Mouse (Mus musculus) adrenal gland, postnatal 10 days (tissue): Measurements from ENCODE around the gene Pmm1. TPM values are rescaled to one million over a fixed set of nuclear protein-coding genes. Genes with fewer than 3 reads are reported as not detected.
"Not testable (repeated sequence)": the region's sequence is repeated elsewhere in the genome, so short reads cannot be mapped to it uniquely, and the experiment has no call there.

Experiments used
- DNase-seq: peaks from one replicate; pipeline ENCODE4 v3.0.0; 2021; ENCODE audit warnings: mixed read lengths
- total RNA-seq, 2 experiments: library from RNA; stranded (reverse); gene quantifications; 2 replicates each; pipeline ENCODE4 v1.2.3; 2021

Pmm1 gene
- total RNA-seq, 2 experiments from 2014 or later = 81.4 to 94.8 TPM

DNA sequence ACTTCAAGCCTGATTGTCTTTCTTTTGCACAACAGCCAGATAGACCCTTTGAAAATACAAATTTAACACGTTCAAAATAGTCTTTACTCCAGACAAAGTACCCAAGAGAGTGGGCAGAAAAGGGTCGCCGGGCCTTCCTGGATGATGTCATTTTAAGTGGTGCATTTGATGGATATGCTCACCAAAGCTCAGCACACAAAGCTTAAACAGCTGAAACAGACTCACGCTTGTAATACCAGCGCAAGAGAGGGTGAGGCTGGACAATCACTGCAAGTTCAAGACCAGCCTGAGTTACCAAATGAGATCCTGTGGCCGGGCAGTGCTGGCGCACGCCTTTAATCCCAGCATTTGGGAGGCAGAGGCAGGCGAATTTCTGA, 34.3 kb downstream of the Pmm1 start:
- no peak for DNase-seq

DNA sequence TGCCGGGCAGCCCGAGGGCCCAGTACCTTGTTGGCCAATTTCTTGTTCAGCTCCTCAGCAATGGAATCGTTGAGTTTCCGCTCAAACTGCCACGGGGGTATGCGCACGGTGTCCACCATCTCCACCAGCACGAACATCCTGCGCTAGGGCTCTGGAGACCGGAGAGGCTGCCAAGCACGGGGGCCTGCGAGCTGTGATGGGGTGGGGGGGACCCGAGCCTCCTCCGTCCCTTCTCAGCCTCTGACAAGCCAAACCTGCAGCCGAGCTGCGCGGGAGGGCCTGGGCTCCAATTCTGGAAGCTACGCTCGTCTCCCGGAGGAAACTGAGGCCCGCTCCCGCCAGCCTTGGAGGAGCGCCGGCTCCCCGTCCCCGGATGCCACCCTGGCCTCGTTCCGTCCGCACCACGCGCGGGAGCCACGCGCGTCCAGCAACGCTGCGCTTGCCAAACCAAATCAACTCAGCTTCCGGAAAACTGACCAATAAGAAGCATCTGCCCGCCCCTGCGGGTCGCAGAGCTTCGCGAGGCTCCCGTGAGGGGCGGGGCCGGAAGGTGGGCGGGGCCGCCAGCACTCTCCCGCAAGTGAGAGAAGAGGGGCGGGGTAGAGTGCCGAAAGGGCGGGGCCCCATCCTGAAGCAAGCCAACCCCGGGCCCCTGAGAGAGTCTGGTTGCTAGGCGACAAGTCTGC, 34.8 kb downstream of the Pmm1 start, which contains the start of gene Polr3h:
Gene Polr3h (minus strand): TSS at position 481 of the 686 bp plus-strand sequence.
- DNase-seq = peak; percentile 98

DNA sequence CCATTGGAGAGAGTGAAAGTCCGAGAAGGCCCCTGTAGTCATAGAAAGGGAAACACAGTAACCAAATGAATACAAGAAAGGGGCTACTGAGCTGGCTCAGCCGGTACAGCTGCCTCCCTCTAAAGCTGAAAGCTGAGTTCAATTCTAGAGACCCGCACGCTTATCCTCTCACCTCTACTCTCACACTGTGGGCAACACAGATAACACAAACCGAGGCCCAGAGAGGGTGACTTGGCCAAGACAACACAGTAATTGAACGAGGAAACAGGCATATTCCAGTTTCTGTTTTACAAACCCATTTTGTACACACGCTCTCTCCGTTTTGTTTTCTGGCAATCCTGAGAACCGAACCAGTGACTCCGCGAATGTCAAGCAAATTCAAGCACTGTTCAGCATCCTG, 35.8 kb downstream of the Pmm1 start:
- DNase-seq = no peak

DNA sequence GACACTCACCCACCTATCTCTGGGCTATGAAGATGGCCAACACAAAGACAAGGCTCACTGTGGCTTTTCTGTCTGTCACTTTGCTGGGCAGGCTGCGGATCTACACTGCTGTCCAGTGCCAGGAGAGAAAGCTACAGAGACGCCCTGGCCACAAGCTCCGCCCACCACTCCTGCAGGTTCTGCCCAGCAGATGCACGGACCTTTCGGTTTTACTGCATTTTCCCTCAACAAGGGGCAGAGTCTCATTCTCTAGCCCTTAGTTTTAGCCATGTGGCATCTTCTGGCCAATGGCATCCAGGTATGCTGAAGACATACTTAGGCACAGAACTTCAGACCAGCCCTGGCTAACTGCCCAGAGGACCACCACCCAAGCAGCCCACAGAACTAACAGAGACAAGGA, 39.5 kb downstream of the Pmm1 start:
- no peak for DNase-seq

DNA sequence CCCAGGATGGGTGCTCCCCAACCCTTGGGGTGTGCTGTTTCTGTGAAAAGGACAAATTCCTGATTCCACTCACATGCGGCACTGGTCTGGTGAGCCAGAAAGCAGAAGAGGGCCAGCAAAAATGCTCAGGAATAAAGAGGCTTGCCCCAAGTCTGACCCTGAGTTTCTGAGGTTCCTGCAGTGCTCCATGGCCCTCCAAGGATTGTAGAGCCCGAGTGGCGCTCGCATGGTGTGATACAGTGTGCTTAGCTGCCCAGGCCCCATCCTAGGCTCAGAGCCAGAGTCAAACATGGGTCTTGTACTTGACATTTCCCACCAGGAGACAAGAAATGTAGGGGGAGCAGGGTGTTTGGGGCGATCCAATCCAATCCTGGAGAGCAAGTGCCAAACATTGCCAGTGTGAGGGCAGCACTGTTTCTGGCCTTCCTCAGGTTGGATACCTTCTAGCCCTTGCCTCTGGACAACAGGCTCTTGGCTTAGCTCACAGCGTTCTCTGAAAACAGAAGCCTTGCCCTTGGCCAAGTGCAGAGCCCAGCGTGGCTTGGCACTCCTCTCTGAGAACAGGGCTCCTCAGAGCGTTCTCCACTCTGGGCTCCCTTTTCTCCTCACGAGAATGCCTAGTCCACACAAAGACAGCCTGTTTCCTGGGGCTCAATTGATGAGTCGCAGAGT, 40.0 kb downstream of the Pmm1 start:
- no peak for DNase-seq

DNA sequence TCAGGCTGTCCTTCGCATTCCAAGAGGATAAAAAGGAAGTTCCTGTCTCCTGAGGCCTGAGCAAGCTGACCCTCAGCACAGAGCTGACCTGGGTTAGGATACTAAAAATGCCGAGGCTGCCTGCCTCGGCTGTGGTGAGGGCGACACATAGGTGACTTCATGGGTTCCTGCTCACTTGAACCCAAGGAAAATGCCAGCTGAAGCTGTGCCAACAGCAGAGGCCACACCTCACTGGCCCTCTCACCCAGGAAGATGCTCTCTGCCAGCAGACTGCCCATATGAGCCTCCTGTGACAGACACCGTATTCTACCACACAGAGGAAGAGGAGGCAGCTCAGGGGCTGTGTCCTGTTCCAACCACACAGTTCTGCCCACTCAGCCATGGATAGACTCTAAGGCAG, 41.7 kb downstream of the Pmm1 start:
- no peak for DNase-seq

DNA sequence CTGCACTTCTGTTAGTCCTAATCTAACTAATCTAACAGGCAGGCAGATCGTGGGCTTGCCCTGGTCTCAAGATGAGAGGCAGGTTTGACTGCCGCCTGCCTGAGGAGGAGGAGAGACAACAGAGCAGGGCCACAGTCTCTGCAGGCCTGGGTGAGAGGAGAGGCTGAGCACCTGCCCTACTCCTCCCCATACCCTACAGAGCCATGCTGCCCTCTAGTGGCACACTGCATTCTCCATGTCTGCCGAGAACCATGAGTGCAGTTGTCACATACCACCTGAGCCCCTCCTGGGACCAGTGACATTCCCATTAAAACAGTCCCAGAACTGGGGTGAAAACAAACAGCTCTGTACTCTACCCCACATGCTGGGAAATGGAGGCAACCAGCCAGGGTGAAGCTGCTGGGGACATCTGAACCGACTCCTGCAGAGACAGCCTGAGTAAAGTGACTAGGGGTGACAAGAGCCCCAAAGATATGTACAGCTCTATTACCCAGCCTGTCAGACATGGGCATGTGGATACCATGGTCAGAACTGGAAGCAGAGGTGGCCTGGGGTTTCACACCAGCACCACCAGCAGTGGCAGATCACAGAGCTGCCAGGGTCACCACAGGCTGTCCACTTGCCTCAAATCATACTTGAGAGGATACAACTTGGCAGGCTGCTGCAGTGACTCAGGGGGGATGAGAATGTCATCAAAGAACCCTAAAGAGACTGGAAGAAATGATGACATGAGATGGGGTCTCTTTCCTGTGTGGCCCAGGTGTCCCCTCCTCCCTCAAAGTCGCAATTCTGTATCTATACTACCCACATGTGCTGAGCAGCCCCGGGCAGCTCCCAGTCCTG, 42.9 kb downstream of the Pmm1 start:
- peak; percentile 86 for DNase-seq

DNA sequence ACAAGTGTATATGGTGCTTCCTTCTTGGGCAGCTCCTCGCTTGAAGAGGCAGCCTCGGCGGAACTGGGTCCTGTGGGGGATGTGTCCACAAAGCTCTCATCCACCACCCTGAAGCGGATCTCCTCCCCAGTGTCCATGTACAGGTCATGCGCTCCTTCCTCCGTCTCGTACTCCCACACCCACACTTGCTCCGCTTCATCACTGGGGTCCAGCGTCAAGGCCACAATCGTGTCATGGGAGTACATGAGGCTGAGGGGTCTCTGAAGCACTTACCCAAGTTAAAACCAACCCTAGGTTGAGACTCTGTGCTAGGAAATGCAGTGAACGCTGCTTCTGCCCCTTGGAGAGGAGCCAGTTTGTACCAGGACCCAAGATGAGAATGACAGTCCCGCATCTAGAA, 43.5 kb downstream of the Pmm1 start:
- no peak for DNase-seq

DNA sequence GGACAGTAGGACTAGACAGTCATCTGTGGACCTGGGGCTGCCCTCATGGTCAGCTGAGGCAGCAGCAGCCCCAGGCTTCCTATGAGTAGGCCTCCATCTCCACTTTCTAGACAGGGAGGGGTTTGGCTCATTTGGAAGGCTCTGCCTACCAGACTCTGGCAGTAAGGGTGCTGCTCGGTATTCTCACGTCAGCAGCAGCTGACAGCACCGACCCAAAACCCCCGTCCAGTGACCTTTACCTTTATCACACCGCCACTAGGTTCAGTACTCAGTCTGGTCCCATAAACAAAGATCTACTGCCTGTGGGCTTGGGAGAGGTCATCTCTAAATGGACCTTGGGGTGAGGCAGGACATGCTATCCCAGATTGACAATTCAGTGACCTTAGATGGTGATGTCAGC, 45.1 kb downstream of the Pmm1 start:
- no peak for DNase-seq

DNA sequence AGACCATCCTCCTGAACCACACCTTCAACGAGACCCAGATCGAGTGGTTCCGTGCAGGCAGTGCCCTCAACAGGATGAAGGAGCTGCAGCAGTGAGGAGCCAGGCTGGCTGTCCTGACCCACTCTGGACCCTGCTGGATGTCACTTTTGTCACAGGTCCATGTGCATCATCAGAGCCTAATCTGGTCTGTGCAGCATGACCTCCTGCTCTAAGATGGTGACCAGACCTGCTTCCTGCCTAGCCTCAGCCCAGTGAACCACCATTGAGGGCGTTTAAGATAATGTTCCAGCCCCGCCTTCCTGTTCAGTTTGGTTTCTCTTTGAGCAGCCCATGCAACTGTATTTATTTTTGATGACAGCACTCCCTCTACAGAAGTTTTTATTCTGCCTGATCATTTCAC, 46.1 kb downstream of the Pmm1 start:
- no peak for DNase-seq

DNA sequence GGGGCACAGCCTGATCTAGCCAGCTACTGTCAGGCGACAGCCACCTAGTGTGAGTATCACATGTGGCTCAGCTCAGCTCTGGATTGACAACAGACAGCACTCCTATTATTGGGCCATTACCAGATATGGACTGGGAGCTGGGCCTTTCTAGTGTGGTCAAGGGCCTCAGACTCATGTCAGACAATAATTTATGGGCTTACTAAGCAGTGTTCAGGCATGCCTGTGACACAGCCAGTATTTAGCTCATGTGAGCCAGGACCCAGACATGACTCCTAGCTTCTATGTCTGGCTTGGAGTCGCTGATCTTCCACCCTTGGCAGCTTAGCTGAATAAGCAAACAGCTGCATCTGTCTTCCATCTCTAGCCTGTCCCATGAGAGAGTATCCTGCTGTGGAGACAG, 48.2 kb downstream of the Pmm1 start:
- DNase-seq = no peak

DNA sequence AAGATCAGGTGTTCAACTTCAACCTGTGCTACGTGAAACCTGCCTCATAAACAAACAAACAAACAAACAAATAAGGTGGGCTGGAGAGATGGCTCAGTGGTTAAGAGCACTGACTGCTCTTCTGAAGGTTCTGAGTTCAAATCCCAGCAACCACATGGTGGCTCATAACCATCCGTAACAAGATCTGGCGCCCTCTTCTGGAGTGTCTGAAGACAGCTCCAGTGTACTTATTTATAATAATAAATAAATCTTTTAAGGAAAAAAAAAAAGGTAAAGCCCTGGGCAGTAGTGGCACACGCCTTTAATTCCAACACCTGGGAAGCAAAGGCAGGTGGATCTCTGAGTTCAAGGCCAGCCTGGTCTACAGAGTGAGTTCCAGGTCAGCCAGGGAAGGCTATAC, 52.0 kb downstream of the Pmm1 start:
- not testable (repeated sequence) for DNase-seq

DNA sequence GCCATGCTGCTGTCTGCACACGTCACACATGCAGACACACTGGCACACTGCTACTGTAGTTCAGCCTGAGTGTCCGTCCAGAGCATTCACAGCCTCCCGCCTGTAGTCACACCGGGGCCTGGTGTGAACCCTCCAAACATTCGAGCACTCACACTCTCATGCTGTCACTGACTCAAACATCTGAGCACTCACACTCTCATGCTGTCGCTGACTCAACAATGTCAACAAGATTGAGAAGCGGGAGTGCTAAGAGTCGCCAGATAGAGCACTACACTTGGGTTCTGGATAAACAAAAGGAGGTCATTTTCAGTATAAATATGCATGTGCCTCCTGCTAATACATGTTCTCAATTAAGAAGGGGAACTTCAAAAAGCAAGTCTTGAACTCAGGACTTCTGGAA, 52.8 kb downstream of the Pmm1 start:
- no peak for DNase-seq

DNA sequence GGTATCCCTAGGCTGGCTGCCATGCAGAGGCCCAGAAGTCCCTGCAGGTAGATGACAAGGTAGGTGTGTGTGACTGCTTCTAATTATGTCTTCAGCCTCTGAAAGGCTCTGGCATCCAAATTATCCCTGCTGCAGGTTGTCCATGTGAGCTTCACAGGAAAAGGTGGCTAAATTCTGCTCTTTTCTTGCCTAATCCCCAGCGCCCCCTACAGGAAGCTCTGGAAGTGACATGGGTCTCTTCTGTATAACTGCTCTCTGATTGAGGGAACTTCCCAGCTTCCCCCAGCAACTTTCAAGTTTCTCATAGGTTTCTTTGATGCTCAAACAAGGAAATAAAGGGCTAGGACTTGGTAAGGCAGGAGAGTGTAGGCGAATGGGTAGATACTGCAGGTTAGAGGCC, 55.8 kb downstream of the Pmm1 start:
- DNase-seq = peak; percentile 86

Other genes with a start within 250 kb of the Pmm1 start
- gene Zc3h7b, start 215.9 kb downstream of the Pmm1 start, total RNA-seq = 10 to 100 TPM; 73.2 to 78.2 TPM
- gene Rangap1, start 215.4 kb downstream of the Pmm1 start, total RNA-seq = 10 to 100 TPM; 48.5 to 49.2 TPM
- gene Tef, start 158.5 kb downstream of the Pmm1 start, total RNA-seq = 10 to 100 TPM; 68.4 to 74.1 TPM
- 100 to 1,000 TPM; 108 to 183 TPM for gene Tob2, start 102.1 kb downstream of the Pmm1 start, total RNA-seq
- 10 to 100 TPM; 58.8 to 62.9 TPM for gene Phf5a, start 89.0 kb downstream of the Pmm1 start, total RNA-seq
- gene Aco2, start 88.6 kb downstream of the Pmm1 start, total RNA-seq = 1,000 to 10,000 TPM; 2,299 to 2,557 TPM
- 10 to 100 TPM; 15.5 to 19.1 TPM for gene Polr3h, start 34.7 kb downstream of the Pmm1 start, total RNA-seq
- 10 to 100 TPM; 16.9 to 27.9 TPM for gene Csdc2, start 24.2 kb downstream of the Pmm1 start, total RNA-seq
- not detected for gene 1700029P11Rik, start 19.6 kb upstream of the Pmm1 start, total RNA-seq
- gene Xrcc6, start 26.9 kb upstream of the Pmm1 start, total RNA-seq = 100 to 1,000 TPM; 122 to 139 TPM
- gene Desi1, start 72.9 kb upstream of the Pmm1 start, total RNA-seq = 10 to 100 TPM; 51.9 to 60.3 TPM
- 10 to 100 TPM; 76.1 to 84.1 TPM for gene Snu13, start 86.7 kb upstream of the Pmm1 start, total RNA-seq
- gene 4930407I10Rik, start 98.2 kb upstream of the Pmm1 start, total RNA-seq = not detected
- gene Mei1, start 109.1 kb upstream of the Pmm1 start, total RNA-seq = 1 to 10 TPM in 1 of 2 experiments, under 1 TPM in 1; 0.93 to 2.0 TPM
- gene Ccdc134, start 167.0 kb upstream of the Pmm1 start, total RNA-seq = 1 to 10 TPM; 8.6 to 8.7 TPM
- 10 to 100 TPM; 44.6 to 47.5 TPM for gene Srebf2, start 186.3 kb upstream of the Pmm1 start, total RNA-seq